Mouse (Mus musculus): ENCODE data around the gene Kcp. TPM values are rescaled to one million over a fixed set of nuclear protein-coding genes. Genes with fewer than 3 reads are reported as not detected.

The Kcp gene
- polyA plus RNA-seq, 1 experiment from 2014 or later: 16.9 TPM

DNA sequence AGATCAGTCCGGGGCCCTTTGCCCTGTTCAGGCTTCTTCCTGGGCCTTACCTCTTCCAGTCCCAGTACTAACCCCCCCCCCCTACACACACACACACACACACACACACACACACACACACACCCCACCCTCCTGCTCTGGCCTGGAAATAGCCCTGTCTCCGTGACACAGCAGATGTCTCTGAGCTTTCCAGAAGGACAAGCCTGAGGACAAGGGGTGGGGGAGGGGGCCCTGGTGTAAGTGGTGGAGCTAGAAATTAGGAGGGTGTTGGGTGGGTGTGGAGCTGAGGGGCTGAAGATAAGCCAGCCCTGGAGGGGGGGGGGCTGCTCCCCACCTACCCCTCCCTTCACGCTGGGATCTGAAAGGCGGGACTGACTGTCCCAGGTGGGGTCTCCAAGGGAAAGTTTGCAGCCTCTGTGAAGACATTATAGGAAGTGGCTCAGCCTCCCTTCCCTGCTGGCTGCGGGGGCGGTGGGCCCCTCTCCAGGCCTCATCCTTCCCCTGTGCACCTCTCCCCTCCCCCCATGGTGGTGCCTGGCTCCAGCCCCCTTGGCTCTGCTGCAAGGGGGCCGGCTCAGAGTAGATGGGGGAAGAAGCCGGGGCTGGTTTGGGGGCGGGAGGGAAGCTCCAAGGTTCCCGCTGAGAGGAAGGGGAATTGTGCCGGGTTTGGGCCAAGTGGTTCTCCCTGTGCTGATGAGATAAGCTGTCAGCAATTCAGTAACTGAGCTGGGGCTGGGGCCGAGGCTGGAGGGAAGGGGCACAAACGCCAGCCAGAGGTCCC is 72.7 kb downstream of the Kcp start:
- H3K36me3 ChIP-seq (ENCODE audit: control insufficient read depth, insufficient read depth, low read length): no peaks in the 10 kb centered on the region
- peaks cover 11% of the 10 kb centered on the region for H3K27me3 ChIP-seq (ENCODE audit: control insufficient read depth, insufficient read depth, low read length)
- peak overlapping the region; percentile 93 for H3K27ac ChIP-seq (ENCODE audit: low read length)
- peaks cover 16% of the 10 kb centered on the region for H3K4me1 ChIP-seq (ENCODE audit: control insufficient read depth, insufficient read depth, low read length)
- 5% methylated on average over 13 of the region's 13 CpGs for WGBS
- H3K4me3 ChIP-seq (replicated peaks; ENCODE audit: low read length): peak overlapping the region; percentile 68
- peak overlapping the region; percentile 83 for H3K9ac ChIP-seq (ENCODE audit: low read length)
- peak; percentile 74 for ATAC-seq (ENCODE audit: insufficient read depth, low FRiP score)
- peak overlapping the region; percentile 72 for H3K4me2 ChIP-seq (ENCODE audit: low read depth, low read length)
- H3K9me3 ChIP-seq (replicated peaks; ENCODE audit: control insufficient read depth, low read length): no peaks in the 10 kb centered on the region

- peak overlapping the region; percentile 68 for H3K4me3 ChIP-seq (replicated peaks; ENCODE audit: low read length)
Measured at GRCm38 (mm10) chr6:29433804-29434795, 73.7 kb downstream of the Kcp start.

DNA sequence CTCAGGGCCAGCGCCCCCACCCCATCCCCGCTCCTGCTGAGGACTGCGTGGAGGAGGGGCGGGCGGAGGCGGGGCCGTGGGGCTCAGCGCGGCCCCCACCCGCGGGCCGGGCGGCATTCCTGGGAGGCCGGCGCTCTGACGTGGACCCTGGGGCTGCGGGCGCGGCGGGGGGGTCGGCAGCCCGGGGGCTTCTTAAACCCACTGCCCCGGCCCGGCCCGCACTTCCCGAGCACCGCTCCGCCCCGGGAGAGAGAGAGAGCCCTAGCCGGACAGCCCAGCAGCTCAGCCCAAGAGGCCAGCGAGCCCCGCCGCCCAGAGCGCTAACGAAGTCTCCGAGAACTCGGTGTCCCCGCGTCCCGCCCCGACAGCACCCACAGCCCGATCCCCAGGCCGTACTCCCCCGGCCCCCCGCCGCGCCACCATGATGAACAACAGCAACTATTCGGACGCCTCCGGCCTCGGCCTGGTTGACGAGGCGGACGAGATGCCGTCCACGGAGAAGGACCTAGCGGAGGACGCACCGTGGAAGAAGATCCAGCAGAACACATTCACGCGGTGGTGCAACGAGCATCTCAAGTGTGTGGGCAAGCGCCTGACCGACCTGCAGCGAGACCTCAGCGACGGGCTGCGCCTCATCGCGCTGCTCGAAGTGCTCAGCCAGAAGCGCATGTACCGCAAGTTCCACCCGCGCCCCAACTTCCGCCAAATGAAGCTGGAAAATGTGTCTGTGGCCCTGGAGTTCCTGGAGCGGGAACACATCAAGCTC is 74.5 kb downstream of the Kcp start, which contains the start of gene Flnc:
TSS of gene Flnc (plus strand) at position 219 of the 766 bp plus-strand sequence.
- WGBS: under 1% methylated on average over 66 of the region's 77 CpGs

More at GRCm38 (mm10) chr6:29433804-29434795, 73.7 kb downstream of the Kcp start:
- ATAC-seq (ENCODE audit: insufficient read depth, low FRiP score): 0 out of 2 replicates have a peak, but pooled peaks have one; percentile 12
- Histone ChIP-seq H3K9me3 (replicated peaks; ENCODE audit: control insufficient read depth, low read length) (no peaks in the 10 kb centered on the region), H3K36me3 (ENCODE audit: control insufficient read depth, insufficient read depth, low read length) (no peaks in the 10 kb centered on the region), H3K9ac (ENCODE audit: low read length) (peak overlapping the region; percentile 83), H3K4me2 (ENCODE audit: low read depth, low read length) (peak overlapping the region; percentile 72), H3K27ac (ENCODE audit: low read length) (peak overlapping the region; percentile 93), H3K27me3 (ENCODE audit: control insufficient read depth, insufficient read depth, low read length) (peaks cover 11% of the 10 kb centered on the region), H3K4me1 (ENCODE audit: control insufficient read depth, insufficient read depth, low read length) (peaks cover 16% of the 10 kb centered on the region)
- WGBS: 4% methylated on average over 27 of the region's 27 CpGs

DNA sequence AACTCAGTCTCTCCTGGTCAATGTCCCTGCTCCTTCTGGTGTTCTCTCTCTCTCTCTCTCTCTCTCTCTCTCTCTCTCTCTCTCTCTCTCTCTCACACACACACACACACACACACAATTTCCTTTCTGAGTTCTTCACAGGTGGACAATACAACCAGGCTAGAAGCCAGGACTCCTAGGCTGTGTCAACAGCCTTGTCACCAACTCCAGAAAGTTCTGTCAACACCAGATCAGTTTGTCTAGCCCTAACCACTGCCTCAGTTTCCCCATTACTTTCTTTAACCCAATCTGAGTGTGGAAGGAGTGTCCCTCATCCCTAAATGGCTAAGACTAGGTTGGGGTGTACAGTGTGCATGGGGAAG is 75.1 kb downstream of the Kcp start:
- H3K9ac ChIP-seq (ENCODE audit: low read length): peak overlapping the region; percentile 83
- H3K4me1 ChIP-seq (ENCODE audit: control insufficient read depth, insufficient read depth, low read length): peaks cover 16% of the 10 kb centered on the region
- H3K9me3 ChIP-seq (replicated peaks; ENCODE audit: control insufficient read depth, low read length): no peaks in the 10 kb centered on the region
- ATAC-seq (ENCODE audit: insufficient read depth, low FRiP score): no peak
- no peak overlapping the region for H3K27ac ChIP-seq (ENCODE audit: low read length)
- H3K4me3 ChIP-seq (replicated peaks; ENCODE audit: low read length): peak overlapping the region; percentile 68
- H3K4me2 ChIP-seq (ENCODE audit: low read depth, low read length): peak overlapping the region; percentile 72
- H3K27me3 ChIP-seq (ENCODE audit: control insufficient read depth, insufficient read depth, low read length): peaks cover 11% of the 10 kb centered on the region
- H3K36me3 ChIP-seq (ENCODE audit: control insufficient read depth, insufficient read depth, low read length): no peaks in the 10 kb centered on the region

More for the DNA sequence above, 74.5 kb downstream of the Kcp start, which contains the start of gene Flnc:
- peak; percentile 44; the same call in 1 of the 2 replicates for ATAC-seq (ENCODE audit: insufficient read depth, low FRiP score)
- Histone ChIP-seq H3K4me1 (ENCODE audit: control insufficient read depth, insufficient read depth, low read length) (peaks cover 16% of the 10 kb centered on the region), H3K9ac (ENCODE audit: low read length) (peak within 1 kb of the TSS; percentile 83), H3K27me3 (ENCODE audit: control insufficient read depth, insufficient read depth, low read length) (peaks cover 11% of the 10 kb centered on the region), H3K9me3 (replicated peaks; ENCODE audit: control insufficient read depth, low read length) (no peaks in the 10 kb centered on the region), H3K27ac (ENCODE audit: low read length) (peak within 1 kb of the TSS; percentile 93), H3K4me3 (replicated peaks; ENCODE audit: low read length) (peak within 1 kb of the TSS; percentile 68), H3K36me3 (ENCODE audit: control insufficient read depth, insufficient read depth, low read length) (no peaks in the 10 kb centered on the region), H3K4me2 (ENCODE audit: low read depth, low read length) (peak within 1 kb of the TSS; percentile 72)

- no peaks in the 10 kb centered on the region for H3K36me3 ChIP-seq (ENCODE audit: control insufficient read depth, insufficient read depth, low read length)
- no peak overlapping the region for H3K9ac ChIP-seq (ENCODE audit: low read length)
- H3K4me2 ChIP-seq (ENCODE audit: low read depth, low read length): no peak overlapping the region
- H3K4me3 ChIP-seq (replicated peaks; ENCODE audit: low read length): no peak overlapping the region
- peaks cover 16% of the 10 kb centered on the region for H3K4me1 ChIP-seq (ENCODE audit: control insufficient read depth, insufficient read depth, low read length)
- ATAC-seq (ENCODE audit: insufficient read depth, low FRiP score): no peak
- peaks cover 11% of the 10 kb centered on the region for H3K27me3 ChIP-seq (ENCODE audit: control insufficient read depth, insufficient read depth, low read length)
- WGBS: 50% methylated on average over 3 of the region's 3 CpGs
- H3K27ac ChIP-seq (ENCODE audit: low read length): no peak overlapping the region; the same call in 1 of the 2 replicates
- no peaks in the 10 kb centered on the region for H3K9me3 ChIP-seq (replicated peaks; ENCODE audit: control insufficient read depth, low read length)
Measured at GRCm38 (mm10) chr6:29432156-29432555, 75.6 kb downstream of the Kcp start.

GRCm38 (mm10) chr6:29431473-29431872 is 76.3 kb downstream of the Kcp start:
- H3K9me3 ChIP-seq (replicated peaks; ENCODE audit: control insufficient read depth, low read length): no peaks in the 10 kb centered on the region
- no peak for ATAC-seq (ENCODE audit: insufficient read depth, low FRiP score)
- no peak overlapping the region for H3K27ac ChIP-seq (ENCODE audit: low read length)
- H3K9ac ChIP-seq (ENCODE audit: low read length): no peak overlapping the region
- peaks cover 11% of the 10 kb centered on the region for H3K27me3 ChIP-seq (ENCODE audit: control insufficient read depth, insufficient read depth, low read length)
- H3K4me1 ChIP-seq (ENCODE audit: control insufficient read depth, insufficient read depth, low read length): peaks cover 11% of the 10 kb centered on the region
- H3K4me2 ChIP-seq (ENCODE audit: low read depth, low read length): no peak overlapping the region
- 38% methylated on average over 5 of the region's 5 CpGs for WGBS
- H3K4me3 ChIP-seq (replicated peaks; ENCODE audit: low read length): no peak overlapping the region
- no peaks in the 10 kb centered on the region for H3K36me3 ChIP-seq (ENCODE audit: control insufficient read depth, insufficient read depth, low read length)

DNA sequence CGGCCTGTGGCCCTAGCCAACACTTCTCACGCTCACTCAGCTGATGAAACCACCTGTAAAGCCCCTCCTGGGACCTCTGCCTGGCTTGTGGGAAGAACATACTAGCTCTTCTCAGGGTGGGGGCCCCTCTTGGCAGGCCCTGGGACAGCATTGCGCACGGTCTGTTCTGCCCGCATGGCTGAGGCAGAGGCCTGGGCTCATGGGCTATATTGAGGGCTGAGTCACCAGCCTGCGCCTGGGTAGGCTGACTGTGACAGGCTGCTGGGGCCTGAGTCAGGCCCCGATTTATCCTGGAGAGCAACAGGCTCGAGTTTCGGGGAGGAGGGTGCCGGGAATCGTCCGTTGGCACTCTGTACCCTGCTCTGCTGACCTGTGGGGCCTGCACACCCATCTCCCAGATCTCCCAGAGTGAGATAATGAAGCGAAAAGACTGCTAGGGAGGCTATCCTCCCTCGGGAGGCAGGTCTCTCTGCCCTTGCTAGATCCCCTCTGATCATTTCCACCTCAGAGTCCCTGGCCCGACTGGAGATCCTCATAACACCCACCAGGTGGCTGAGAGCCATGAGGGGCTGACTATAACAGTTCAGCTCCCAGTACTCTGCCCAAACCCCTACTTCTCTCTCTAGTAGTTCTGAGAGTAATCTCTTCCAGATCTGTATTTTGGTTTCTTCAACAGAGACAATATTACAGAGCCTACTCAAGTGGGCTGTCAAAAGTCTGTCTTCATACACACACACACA is 76.9 kb downstream of the Kcp start:
- WGBS: 52% methylated on average over 15 of the region's 15 CpGs
- peaks cover 6% of the 10 kb centered on the region for H3K4me1 ChIP-seq (ENCODE audit: control insufficient read depth, insufficient read depth, low read length)
- H3K4me2 ChIP-seq (ENCODE audit: low read depth, low read length): no peak overlapping the region
- no peak overlapping the region for H3K27ac ChIP-seq (ENCODE audit: low read length)
- peaks cover 11% of the 10 kb centered on the region for H3K27me3 ChIP-seq (ENCODE audit: control insufficient read depth, insufficient read depth, low read length)
- no peaks in the 10 kb centered on the region for H3K9me3 ChIP-seq (replicated peaks; ENCODE audit: control insufficient read depth, low read length)
- no peaks in the 10 kb centered on the region for H3K36me3 ChIP-seq (ENCODE audit: control insufficient read depth, insufficient read depth, low read length)
- H3K4me3 ChIP-seq (replicated peaks; ENCODE audit: low read length): no peak overlapping the region
- no peak overlapping the region for H3K9ac ChIP-seq (ENCODE audit: low read length)
- ATAC-seq (ENCODE audit: insufficient read depth, low FRiP score): no peak

DNA sequence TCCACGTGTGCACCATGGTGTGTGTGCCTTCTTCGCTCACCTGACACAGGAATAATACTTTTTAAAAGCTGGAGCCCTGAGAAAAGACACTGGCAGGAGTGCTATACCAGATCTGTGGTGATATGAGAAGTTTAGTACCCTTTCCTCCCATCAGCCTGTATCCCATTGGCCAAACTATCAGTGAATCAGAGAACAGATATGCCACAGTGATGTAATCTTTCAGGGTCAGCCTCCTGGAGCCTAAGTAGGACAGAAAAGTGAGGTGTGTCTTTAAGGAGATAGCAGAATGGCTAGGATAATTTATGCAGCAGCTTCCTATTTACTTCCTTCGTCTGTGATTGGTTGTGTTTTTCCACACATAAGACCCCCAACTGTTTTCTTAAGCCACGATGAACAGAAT is 79.6 kb downstream of the Kcp start:
- no peak for ATAC-seq (ENCODE audit: insufficient read depth, low FRiP score)
- H3K27ac ChIP-seq (ENCODE audit: low read length): no peak overlapping the region
- no peaks in the 10 kb centered on the region; the same call in 1 of the 2 replicates for H3K4me1 ChIP-seq (ENCODE audit: control insufficient read depth, insufficient read depth, low read length)
- H3K4me3 ChIP-seq (replicated peaks; ENCODE audit: low read length): no peak overlapping the region
- WGBS: 66% methylated on average over 4 of the region's 4 CpGs
- no peaks in the 10 kb centered on the region for H3K9me3 ChIP-seq (replicated peaks; ENCODE audit: control insufficient read depth, low read length)
- no peaks in the 10 kb centered on the region for H3K36me3 ChIP-seq (ENCODE audit: control insufficient read depth, insufficient read depth, low read length)
- H3K27me3 ChIP-seq (ENCODE audit: control insufficient read depth, insufficient read depth, low read length): peaks cover 9% of the 10 kb centered on the region; the same call in 1 of the 2 replicates
- no peak overlapping the region for H3K9ac ChIP-seq (ENCODE audit: low read length)
- no peak overlapping the region for H3K4me2 ChIP-seq (ENCODE audit: low read depth, low read length)
